In the genomic region with DNA sequence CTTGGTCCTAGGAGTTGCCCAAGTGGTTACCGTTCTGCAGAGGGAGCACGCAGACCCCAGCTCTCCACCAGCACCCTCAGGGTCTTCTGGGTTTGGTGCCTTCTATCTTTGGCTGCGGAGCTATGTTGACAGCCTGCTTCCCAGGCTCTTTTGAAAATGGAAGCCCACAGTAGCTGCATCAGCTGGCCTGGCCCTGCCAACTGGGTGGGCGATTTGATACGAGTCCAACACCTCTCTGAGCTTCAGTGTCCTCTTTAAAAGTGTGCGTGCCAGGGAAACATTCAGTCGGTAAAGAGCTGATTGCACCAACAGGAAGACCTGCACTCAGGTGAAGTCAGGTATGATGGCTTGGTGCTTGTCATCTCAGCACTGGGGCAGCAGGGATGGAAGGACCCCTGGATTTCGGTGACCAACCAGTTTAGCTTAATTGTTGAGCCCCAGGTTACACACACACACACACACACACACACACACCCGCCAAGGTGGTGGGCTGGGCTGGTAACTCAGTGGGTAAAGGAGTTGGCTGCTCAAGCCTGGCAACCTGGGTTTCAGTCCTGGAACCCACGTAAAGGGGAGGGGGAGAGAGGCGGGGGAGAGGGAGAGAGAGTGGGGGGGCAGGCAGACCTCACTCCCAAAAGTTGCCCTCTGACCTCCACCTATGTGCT, we compare ENCODE assay signal across 10 mouse cellular contexts. TPM values are rescaled to one million over a fixed set of nuclear protein-coding genes. Genes with fewer than 3 reads are reported as not detected.
DNase-seq lines count a peak whose midpoint lies in the region; ATAC-seq and TF ChIP-seq lines count a peak whose summit lies in the region.
"Had no signal": no experiment of that assay in that cellular context is flagged by ENCODE, and none has a peak within 500 bp of the region (broad histone marks: within the 10 kb centered on the region; RNA-seq: fewer than 3 reads in every experiment).

No protein-coding gene starts in this region.

- H3K9ac ChIP-seq in limb, embryonic 12.5 days (replicated peaks), result no peak overlapping the region
- H3K9ac ChIP-seq in intestine, embryonic 15.5 days, result peak overlapping the region; percentile 0; the same call in 1 of the 2 replicates

- H3K36me3 ChIP-seq in limb, embryonic 12.5 days, result peaks cover 25% of the 10 kb centered on the region
- peaks cover 23% of the 10 kb centered on the region for H3K36me3 ChIP-seq in limb, embryonic 10.5 days
- no peaks in the 10 kb centered on the region for H3K36me3 ChIP-seq in intestine, embryonic 15.5 days

- ATAC-seq in limb, embryonic 12.5 days (ENCODE audit: insufficient number of reproducible peaks, insufficient read depth, low FRiP score, low TSS enrichment, low read depth), result no peak
- ATAC-seq in intestine, embryonic 15.5 days, result no peak

- no peak overlapping the region for H3K4me2 ChIP-seq in limb, embryonic 12.5 days
- H3K4me2 ChIP-seq in intestine, embryonic 15.5 days (replicated peaks), result peak overlapping the region; percentile 34

- WGBS in cerebellum, adult 2 months, result 20% methylated on average over 11 of the region's 11 CpGs
- 86% methylated on average over 11 of the region's 11 CpGs for WGBS in limb, embryonic 12.5 days
- 89% methylated on average over 11 of the region's 11 CpGs for WGBS in limb, embryonic 10.5 days
- 79% methylated on average over 11 of the region's 11 CpGs for WGBS in intestine, embryonic 15.5 days
- 58% methylated on average over 11 of the region's 11 CpGs for WGBS in olfactory bulb, adult 2 months

- peaks cover 79% of the 10 kb centered on the region for H3K4me1 ChIP-seq in cerebellum, adult 2 months (ENCODE audit: control insufficient read depth, insufficient read depth, low read length)
- peaks cover 95% of the 10 kb centered on the region for H3K4me1 ChIP-seq in limb, embryonic 12.5 days (replicated peaks)
- peaks cover 92% of the 10 kb centered on the region for H3K4me1 ChIP-seq in limb, embryonic 10.5 days
- peaks cover 88% of the 10 kb centered on the region for H3K4me1 ChIP-seq in intestine, embryonic 15.5 days (replicated peaks)
- H3K4me1 ChIP-seq in olfactory bulb, adult 2 months (ENCODE audit: control insufficient read depth, insufficient read depth, low read length), result peaks cover 50% of the 10 kb centered on the region

- no peaks in the 10 kb centered on the region for H3K27me3 ChIP-seq in cerebellum, adult 2 months (ENCODE audit: control insufficient read depth, insufficient read depth, low read length)
- no peaks in the 10 kb centered on the region for H3K27me3 ChIP-seq in limb, embryonic 12.5 days
- H3K27me3 ChIP-seq in limb, embryonic 10.5 days (ENCODE audit: low read depth, poor library complexity, severe bottlenecking), result no peaks in the 10 kb centered on the region
- no peaks in the 10 kb centered on the region for H3K27me3 ChIP-seq in intestine, embryonic 15.5 days (replicated peaks)

- DNase-seq in cerebellum, adult 2 months, result no peak
- no peak for DNase-seq in cerebellum, postnatal 14 days
- no peak for DNase-seq in limb, embryonic 10.5 days (ENCODE audit: low spot score)
- DNase-seq in layer of hippocampus, adult 11-12 months (ENCODE audit: low spot score), result no peak
- no peak for DNase-seq in layer of hippocampus, adult 18-20 months (ENCODE audit: low spot score in 2 of 2)
- DNase-seq: left cerebral cortex, postnatal 4 days; right cerebral cortex, postnatal 14 days had no signal

- TF ChIP-seq CTCF in cerebellum, adult 2 months (IDR thresholded peaks at IDR 0.05; ENCODE audit: borderline replicate concordance, insufficient read depth, low read depth, low read length), result no peak
- TF ChIP-seq CTCF in olfactory bulb, adult 2 months (IDR thresholded peaks at IDR 0.05; ENCODE audit: insufficient read depth, low read depth, low read length), result no peak

- no peaks in the 10 kb centered on the region for H3K9me3 ChIP-seq in limb, embryonic 12.5 days
- no peaks in the 10 kb centered on the region for H3K9me3 ChIP-seq in limb, embryonic 10.5 days (replicated peaks)
- H3K9me3 ChIP-seq in intestine, embryonic 15.5 days, result no peaks in the 10 kb centered on the region

- H3K4me3 ChIP-seq in cerebellum, adult 2 months (replicated peaks; ENCODE audit: insufficient read depth, low read depth, low read length), result no peak overlapping the region
- no peak overlapping the region for H3K4me3 ChIP-seq in limb, embryonic 12.5 days (replicated peaks)
- H3K4me3 ChIP-seq in limb, embryonic 10.5 days, result no peak overlapping the region
- H3K4me3 ChIP-seq in intestine, embryonic 15.5 days (replicated peaks), result no peak overlapping the region
- H3K4me3 ChIP-seq in olfactory bulb, adult 2 months (ENCODE audit: insufficient read depth, low read depth, low read length), result no peak overlapping the region

- peak overlapping the region; percentile 57 for H3K27ac ChIP-seq in cerebellum, adult 2 months (ENCODE audit: insufficient read depth, low read length)
- peak overlapping the region; percentile 45; the same call in 1 of the 2 replicates for H3K27ac ChIP-seq in limb, embryonic 12.5 days
- H3K27ac ChIP-seq in limb, embryonic 10.5 days, result no peak overlapping the region; the same call in 1 of the 2 replicates
- H3K27ac ChIP-seq in intestine, embryonic 15.5 days, result peak overlapping the region; percentile 78
- H3K27ac ChIP-seq in olfactory bulb, adult 2 months (ENCODE audit: insufficient read depth, low read depth, low read length), result 0 out of 2 replicates have a peak overlapping the region, but pooled peaks have one; percentile 2

- no peak for TF ChIP-seq POLR2A in cerebellum, adult 2 months (IDR thresholded peaks at IDR 0.05; ENCODE audit: borderline replicate concordance, insufficient read depth, low read length)
- TF ChIP-seq POLR2A in olfactory bulb, adult 2 months (IDR thresholded peaks at IDR 0.05; ENCODE audit: insufficient read depth, low read depth, low read length), result no peak

RNA-seq across cellular contexts. Expression of gene Zmiz1, which starts 22.8 kb away (rescaled TPM):
- 63.7 and 72.5 TPM in 2 replicates for polyA plus RNA-seq in cerebellum, adult 2 months (2012; rRNA removed)
- 53.4 and 57.1 TPM in 2 replicates for polyA plus RNA-seq in limb, embryonic 12.5 days (2016; fragmentation: Nextera tagmentation; extraction: Ambion mirVana)
- 43.8 and 55.5 TPM in 2 replicates for polyA plus RNA-seq in limb, embryonic 10.5 days (2016; fragmentation: Nextera tagmentation; extraction: Ambion mirVana)
- 26.3 and 28.0 TPM in 2 replicates for polyA plus RNA-seq in intestine, embryonic 15.5 days (2015; fragmentation: Nextera tagmentation; extraction: Ambion mirVana)
- 98.3 TPM in 1 of 2 replicates, not detected in the other for polyA plus RNA-seq in olfactory bulb, adult 2 months (2012; ENCODE audit: insufficient read depth, insufficient read length, low replicate concordance, missing spikeins)
- total RNA-seq in layer of hippocampus, adult 18-20 months (2021), result 10 to 100 TPM; 86.3 to 88.2 TPM
